Mouse (Mus musculus): ENCODE data around the gene Gabpb2. TPM values are rescaled to one million over a fixed set of nuclear protein-coding genes. Genes with fewer than 3 reads are reported as not detected.
A peak's percentile ranks its signal among the peaks of the same experiment; 100 is the strongest.

Gene Gabpb2
- polyA plus RNA-seq, 1 experiment from 2014 or later = 3.1 TPM

- Histone ChIP-seq H3K27me3 (replicated peaks; ENCODE audit: control insufficient read depth, insufficient read depth, low read length) (no peaks in the 10 kb centered on the region), H3K4me2 (replicated peaks; ENCODE audit: low read depth) (no peak overlapping the region), H3K36me3 (ENCODE audit: control insufficient read depth, insufficient read depth) (peaks cover 58% of the 10 kb centered on the region), H3K9ac (ENCODE audit: low read depth, low read length) (no peak overlapping the region), H3K27ac (ENCODE audit: low read depth, low read length) (peak overlapping the region; percentile 50; the same call in 1 of the 2 replicates), H3K4me1 (replicated peaks; ENCODE audit: control insufficient read depth, insufficient read depth, low read length) (peaks cover 9% of the 10 kb centered on the region), H3K4me3 (ENCODE audit: low read depth, low read length) (no peak overlapping the region), H3K9me3 (ENCODE audit: control insufficient read depth) (no peaks in the 10 kb centered on the region)
- no peak for ATAC-seq
- WGBS = 54% methylated on average over 7 of the region's 7 CpGs
- no peak for TF ChIP-seq CTCF (IDR thresholded peaks at IDR 0.05; ENCODE audit: low read depth)
Measured at GRCm38 (mm10) chr3:95232771-95233170, 15.1 kb upstream of the Gabpb2 start.

- Histone ChIP-seq H3K4me2 (replicated peaks; ENCODE audit: low read depth) (peak within 1 kb of the TSS; percentile 93), H3K4me1 (replicated peaks; ENCODE audit: control insufficient read depth, insufficient read depth, low read length) (peaks cover 9% of the 10 kb centered on the region), H3K9me3 (ENCODE audit: control insufficient read depth) (no peaks in the 10 kb centered on the region), H3K27me3 (replicated peaks; ENCODE audit: control insufficient read depth, insufficient read depth, low read length) (no peaks in the 10 kb centered on the region), H3K9ac (ENCODE audit: low read depth, low read length) (peak within 1 kb of the TSS; percentile 89), H3K4me3 (ENCODE audit: low read depth, low read length) (0 out of 2 replicates have a peak within 1 kb of the TSS, but pooled peaks have one; percentile 78), H3K36me3 (ENCODE audit: control insufficient read depth, insufficient read depth) (peaks cover 48% of the 10 kb centered on the region), H3K27ac (ENCODE audit: low read depth, low read length) (peak within 1 kb of the TSS; percentile 94)
- 78% methylated on average over 13 of the region's 13 CpGs for WGBS
- no peak for ATAC-seq
- no peak for TF ChIP-seq CTCF (IDR thresholded peaks at IDR 0.05; ENCODE audit: low read depth)
Measured at GRCm38 (mm10) chr3:95231298-95232221, 13.8 kb upstream of the Gabpb2 start, which contains the start of gene Mllt11. Gene Mllt11, minus strand, starts transcription at chr3:95232171.

GRCm38 (mm10) chr3:95230495-95231297 is 13.0 kb upstream of the Gabpb2 start:
- peaks cover 9% of the 10 kb centered on the region for H3K4me1 ChIP-seq (replicated peaks; ENCODE audit: control insufficient read depth, insufficient read depth, low read length)
- 24% methylated on average over 8 of the region's 8 CpGs for WGBS

GRCm38 (mm10) chr3:95229781-95230494 is 12.2 kb upstream of the Gabpb2 start:
- ATAC-seq = peak; percentile 69
- Histone ChIP-seq H3K36me3 (ENCODE audit: control insufficient read depth, insufficient read depth) (peaks cover 32% of the 10 kb centered on the region), H3K4me2 (replicated peaks; ENCODE audit: low read depth) (peak overlapping the region; percentile 93), H3K4me3 (ENCODE audit: low read depth, low read length) (peak overlapping the region; percentile 78), H3K27me3 (replicated peaks; ENCODE audit: control insufficient read depth, insufficient read depth, low read length) (no peaks in the 10 kb centered on the region), H3K9me3 (ENCODE audit: control insufficient read depth) (no peaks in the 10 kb centered on the region), H3K4me1 (replicated peaks; ENCODE audit: control insufficient read depth, insufficient read depth, low read length) (peaks cover 9% of the 10 kb centered on the region), H3K9ac (ENCODE audit: low read depth, low read length) (peak overlapping the region; percentile 89), H3K27ac (ENCODE audit: low read depth, low read length) (peak overlapping the region; percentile 94)
- WGBS = 2% methylated on average over 13 of the region's 13 CpGs
- no peak for TF ChIP-seq CTCF (IDR thresholded peaks at IDR 0.05; ENCODE audit: low read depth)

More at GRCm38 (mm10) chr3:95230495-95231297, 13.0 kb upstream of the Gabpb2 start:
- H3K27me3 ChIP-seq (replicated peaks; ENCODE audit: control insufficient read depth, insufficient read depth, low read length) = no peaks in the 10 kb centered on the region
- peak overlapping the region; percentile 93 for H3K4me2 ChIP-seq (replicated peaks; ENCODE audit: low read depth)
- no peaks in the 10 kb centered on the region for H3K9me3 ChIP-seq (ENCODE audit: control insufficient read depth)
- peak overlapping the region; percentile 94 for H3K27ac ChIP-seq (ENCODE audit: low read depth, low read length)
- TF ChIP-seq CTCF (IDR thresholded peaks at IDR 0.05; ENCODE audit: low read depth) = no peak
- H3K36me3 ChIP-seq (ENCODE audit: control insufficient read depth, insufficient read depth) = peaks cover 40% of the 10 kb centered on the region
- peak overlapping the region; percentile 78 for H3K4me3 ChIP-seq (ENCODE audit: low read depth, low read length)
- ATAC-seq = peak; percentile 25; the same call in 1 of the 2 replicates
- H3K9ac ChIP-seq (ENCODE audit: low read depth, low read length) = peak overlapping the region; percentile 89

GRCm38 (mm10) chr3:95228894-95229780 is 11.4 kb upstream of the Gabpb2 start:
- H3K9ac ChIP-seq (ENCODE audit: low read depth, low read length) = peak overlapping the region; percentile 89
- H3K4me2 ChIP-seq (replicated peaks; ENCODE audit: low read depth) = peak overlapping the region; percentile 93
- H3K9me3 ChIP-seq (ENCODE audit: control insufficient read depth) = no peaks in the 10 kb centered on the region
- no peak for TF ChIP-seq CTCF (IDR thresholded peaks at IDR 0.05; ENCODE audit: low read depth)
- H3K4me1 ChIP-seq (replicated peaks; ENCODE audit: control insufficient read depth, insufficient read depth, low read length) = peaks cover 9% of the 10 kb centered on the region
- no peaks in the 10 kb centered on the region for H3K27me3 ChIP-seq (replicated peaks; ENCODE audit: control insufficient read depth, insufficient read depth, low read length)
- H3K36me3 ChIP-seq (ENCODE audit: control insufficient read depth, insufficient read depth) = peaks cover 24% of the 10 kb centered on the region
- peak overlapping the region; percentile 78 for H3K4me3 ChIP-seq (ENCODE audit: low read depth, low read length)
- peak overlapping the region; percentile 94 for H3K27ac ChIP-seq (ENCODE audit: low read depth, low read length)
- under 1% methylated on average over 43 of the region's 43 CpGs for WGBS
- peak; percentile 48 for ATAC-seq

Data from intestine, postnatal 0 days (tissue).